Mouse (Mus musculus): ENCODE data around the gene Clec4e. TPM values are rescaled to one million over a fixed set of nuclear protein-coding genes. Genes with fewer than 3 reads are reported as not detected.

The Clec4e gene
- total RNA-seq, 2 experiments from 2014 or later = not detected

Other genes starting within 250 kb of the Clec4e start
- gene Clec4b1, start 239.9 kb downstream of the Clec4e start, total RNA-seq (2021) = not detected
- gene Clec4a2, start 183.4 kb downstream of the Clec4e start, total RNA-seq (2021) = 1 to 10 TPM; 1.7 to 2.7 TPM
- not detected for gene Clec4b2, start 117.0 kb downstream of the Clec4e start, total RNA-seq (2021)
- not detected for gene Clec4n, start 60.0 kb downstream of the Clec4e start, total RNA-seq (2021)
- not detected for gene Clec4d, start 27.8 kb downstream of the Clec4e start, total RNA-seq (2021)
- not detected for gene Vmn2r19, start 18.5 kb upstream of the Clec4e start, total RNA-seq (2021)
- gene Vmn2r20, start 128.2 kb upstream of the Clec4e start, total RNA-seq (2021) = not detected
- gene Vmn2r21, start 243.5 kb upstream of the Clec4e start, total RNA-seq (2021) = not detected

Measured in layer of hippocampus, postnatal 25 days (tissue).